Mouse (Mus musculus): ENCODE results near the gene Xiap.

- TF ChIP-seq CTCF (IDR thresholded peaks at IDR 0.05; ENCODE audit: low read depth, low read length) (no peak), GATA2 (IDR thresholded peaks at IDR 0.05; ENCODE audit: borderline replicate concordance, low read depth, low read length) (no peak)
These were observed 8.3 kb downstream of the Xiap start for GRCm38 (mm10) chrX:42067791-42068200.

All from G1E (cell line).